Mouse (Mus musculus): ENCODE data around the gene Ptpn4. TPM values are rescaled to one million over a fixed set of nuclear protein-coding genes. Genes with fewer than 3 reads are reported as not detected.

The Ptpn4 gene
- total RNA-seq, 2 experiments from 2014 or later, result 10.1 to 21.0 TPM

DNA sequence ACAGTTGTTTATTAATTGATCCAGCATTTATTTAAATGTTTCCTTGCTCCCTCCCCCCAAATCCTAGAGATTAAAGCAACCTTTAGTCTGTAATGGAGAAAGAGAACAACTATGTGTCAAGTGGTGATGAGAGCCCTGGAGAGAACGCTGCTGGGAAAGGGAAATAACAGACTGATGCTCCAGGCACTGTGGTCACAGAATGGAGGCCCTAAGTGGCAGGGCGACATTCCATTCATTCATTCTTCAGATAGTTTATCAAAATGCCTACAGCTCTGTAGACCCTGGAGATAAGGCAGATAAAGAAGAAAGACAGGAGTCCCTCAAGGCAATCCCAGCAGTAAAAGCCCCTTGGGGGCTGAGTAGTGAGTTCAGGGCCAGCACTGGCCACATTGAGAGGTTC lies 187.8 kb downstream of the Ptpn4 start:
- no peak for ATAC-seq (replicated peaks; ENCODE audit: low FRiP score, low TSS enrichment, poor library complexity, severe bottlenecking)

- ATAC-seq (replicated peaks; ENCODE audit: low FRiP score, low TSS enrichment, poor library complexity, severe bottlenecking), result peak; percentile 90
Observed at GRCm38 (mm10) chr1:119648205-119649111, 189.0 kb downstream of the Ptpn4 start, which contains the start of gene Epb41l5. Gene Epb41l5, minus strand, starts transcription at chr1:119649000.

- ATAC-seq (replicated peaks; ENCODE audit: low FRiP score, low TSS enrichment, poor library complexity, severe bottlenecking), result no peak
Observed at GRCm38 (mm10) chr1:119646356-119646755, 191.1 kb downstream of the Ptpn4 start.

- ATAC-seq (replicated peaks; ENCODE audit: low FRiP score, low TSS enrichment, poor library complexity, severe bottlenecking), result peak; percentile 55; the same call in 1 of the 2 replicates
Observed at GRCm38 (mm10) chr1:119642367-119642766, 195.0 kb downstream of the Ptpn4 start.

- no peak for ATAC-seq (replicated peaks; ENCODE audit: low FRiP score, low TSS enrichment, poor library complexity, severe bottlenecking)
Observed at GRCm38 (mm10) chr1:119641090-119641812, 196.2 kb downstream of the Ptpn4 start.

- ATAC-seq (replicated peaks; ENCODE audit: low FRiP score, low TSS enrichment, poor library complexity, severe bottlenecking), result no peak
Observed at GRCm38 (mm10) chr1:119640006-119640405, 197.4 kb downstream of the Ptpn4 start.

GRCm38 (mm10) chr1:119637188-119638023 lies 200.0 kb downstream of the Ptpn4 start:
- ATAC-seq (replicated peaks; ENCODE audit: low FRiP score, low TSS enrichment, poor library complexity, severe bottlenecking), result no peak

GRCm38 (mm10) chr1:119634746-119635145 lies 202.7 kb downstream of the Ptpn4 start:
- no peak for ATAC-seq (replicated peaks; ENCODE audit: low FRiP score, low TSS enrichment, poor library complexity, severe bottlenecking)

GRCm38 (mm10) chr1:119630428-119630827 lies 207.0 kb downstream of the Ptpn4 start:
- no peak; the same call in 1 of the 2 replicates for ATAC-seq (replicated peaks; ENCODE audit: low FRiP score, low TSS enrichment, poor library complexity, severe bottlenecking)

- ATAC-seq (replicated peaks; ENCODE audit: low FRiP score, low TSS enrichment, poor library complexity, severe bottlenecking), result no peak
Observed at GRCm38 (mm10) chr1:119626837-119627236, 210.6 kb downstream of the Ptpn4 start.

GRCm38 (mm10) chr1:119624444-119624843 lies 213.0 kb downstream of the Ptpn4 start:
- ATAC-seq (replicated peaks; ENCODE audit: low FRiP score, low TSS enrichment, poor library complexity, severe bottlenecking), result no peak

GRCm38 (mm10) chr1:119605396-119605795 lies 232.0 kb downstream of the Ptpn4 start:
- no peak for ATAC-seq (replicated peaks; ENCODE audit: low FRiP score, low TSS enrichment, poor library complexity, severe bottlenecking)

Other genes starting within 250 kb of the Ptpn4 start
- 10.0 and 12.1 TPM in 2 replicates for gene Epb41l5, start 188.6 kb downstream of the Ptpn4 start, total RNA-seq (2014; fragmentation: Nextera tagmentation)
- gene Epb41l5, start 188.6 kb downstream of the Ptpn4 start, total RNA-seq (2017), result 4.9 and 5.5 TPM in 2 replicates
- gene Tmem177, start 75.6 kb upstream of the Ptpn4 start, total RNA-seq (2014; fragmentation: Nextera tagmentation), result 5.4 and 7.3 TPM in 2 replicates
- gene Tmem177, start 75.6 kb upstream of the Ptpn4 start, total RNA-seq (2017), result 4.9 and 5.2 TPM in 2 replicates
- gene Cfap221, start 159.6 kb upstream of the Ptpn4 start, total RNA-seq (2014; fragmentation: Nextera tagmentation), result not detected in 2 replicates
- not detected in 2 replicates for gene Cfap221, start 159.6 kb upstream of the Ptpn4 start, total RNA-seq (2017)
- gene Sctr, start 169.3 kb upstream of the Ptpn4 start, total RNA-seq (2014; fragmentation: Nextera tagmentation), result not detected in 2 replicates
- gene Sctr, start 169.3 kb upstream of the Ptpn4 start, total RNA-seq (2017), result not detected in 2 replicates
- gene Tmem37, start 236.5 kb upstream of the Ptpn4 start, total RNA-seq (2014; fragmentation: Nextera tagmentation), result not detected in 2 replicates
- gene Tmem37, start 236.5 kb upstream of the Ptpn4 start, total RNA-seq (2017), result not detected in 2 replicates

Data from megakaryocyte-erythroid progenitor cell, adult 5-6 weeks (primary cell).